Mouse (Mus musculus) erythroblast, embryonic 14.5 days (primary cell): ENCODE measurements at regions not wholly inside any gene's neighbourhood (a gene's known extent, or its start where the extent isn't known, plus 50 kb on each side); places are given as distances from the start of the nearest gene placed in this dataset.

Source experiments
- H3K27me3 ChIP-seq: 2 replicates; pipeline ENCODE4 v1.6.1; 2012; ENCODE audit warnings: inconsistent platforms; ENCODE audit not compliant: control insufficient read depth
- H3K36me3 ChIP-seq: 2 replicates; pipeline ENCODE4 v1.6.1; 2012; ENCODE audit warnings: mild to moderate bottlenecking, inconsistent platforms; ENCODE audit not compliant: control insufficient read depth
- H3K4me1 ChIP-seq: 2 replicates; pipeline ENCODE4 v1.6.1; 2012; ENCODE audit warnings: inconsistent platforms; ENCODE audit not compliant: control insufficient read depth
- H3K4me3 ChIP-seq: replicated peaks from 2 replicates; pipeline ENCODE3; 2012; ENCODE audit warnings: moderate library complexity, mild to moderate bottlenecking, inconsistent platforms
- H3K9me3 ChIP-seq: 2 replicates; pipeline ENCODE4 v1.6.1; 2012; ENCODE audit warnings: low read length, inconsistent platforms, mixed read lengths; ENCODE audit not compliant: control insufficient read depth
- GATA1 ChIP-seq: IDR thresholded peaks from 2 replicates; pipeline ENCODE4 v1.6.1; 2012; ENCODE audit warnings: low read length, inconsistent platforms, mixed read lengths
- TAL1 ChIP-seq: IDR thresholded peaks from 3 replicates; pipeline ENCODE4 v1.6.1; 2012; ENCODE audit warnings: low read length, inconsistent platforms, mixed read lengths

DNA sequence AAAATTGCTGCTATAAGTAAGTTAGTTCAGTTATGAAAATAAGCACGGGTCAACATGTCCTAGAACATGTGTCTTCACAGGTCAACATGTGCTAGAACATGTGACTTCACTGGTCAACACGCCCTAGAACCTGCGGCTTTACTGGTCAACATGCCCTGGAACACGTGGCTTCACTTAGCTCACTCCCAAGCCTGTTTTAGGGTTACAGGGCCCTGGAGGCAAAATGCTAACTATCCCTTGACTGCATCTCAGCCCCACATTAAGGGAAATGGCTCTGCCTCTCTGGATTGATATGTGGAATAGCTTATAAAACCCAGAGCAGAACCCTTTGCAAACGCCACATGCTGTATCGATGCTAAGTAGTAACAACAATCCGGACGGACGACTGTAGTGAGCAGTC lies 67.8 kb downstream of the Nkx6-1 start:
- no peaks in the 10 kb centered on the region for H3K27me3 ChIP-seq
- no peak for TF ChIP-seq GATA1
- TF ChIP-seq TAL1 = no peak
- no peaks in the 10 kb centered on the region for H3K36me3 ChIP-seq
- H3K4me3 ChIP-seq = no peak overlapping the region
- H3K4me1 ChIP-seq = no peaks in the 10 kb centered on the region
- H3K9me3 ChIP-seq = peaks cover 2% of the 10 kb centered on the region; the same call in 1 of the 2 replicates

DNA sequence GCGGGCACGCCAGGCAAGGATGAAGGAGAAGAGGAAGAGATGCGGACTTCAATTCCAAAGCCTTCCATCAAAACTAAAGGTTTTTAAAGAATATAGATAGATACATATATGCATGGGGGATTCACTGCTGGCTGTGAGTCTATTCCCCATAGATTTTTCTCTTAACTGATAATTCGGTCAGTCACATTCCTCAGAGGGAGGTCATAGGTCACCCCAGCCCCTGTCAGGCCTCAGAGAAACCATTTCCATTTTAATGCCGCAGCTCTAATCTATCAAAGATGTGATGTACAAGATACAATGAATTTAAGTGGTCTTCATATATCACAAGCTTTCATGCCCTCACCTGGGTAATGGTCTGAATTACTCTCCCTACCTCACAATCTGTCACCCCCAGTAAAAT lies 73.6 kb downstream of the Nkx6-1 start:
- Histone ChIP-seq H3K27me3 (no peaks in the 10 kb centered on the region), H3K36me3 (no peaks in the 10 kb centered on the region), H3K4me1 (no peaks in the 10 kb centered on the region), H3K4me3 (no peak overlapping the region), H3K9me3 (no peaks in the 10 kb centered on the region)
- TF ChIP-seq TAL1 (no peak), GATA1 (no peak)

DNA sequence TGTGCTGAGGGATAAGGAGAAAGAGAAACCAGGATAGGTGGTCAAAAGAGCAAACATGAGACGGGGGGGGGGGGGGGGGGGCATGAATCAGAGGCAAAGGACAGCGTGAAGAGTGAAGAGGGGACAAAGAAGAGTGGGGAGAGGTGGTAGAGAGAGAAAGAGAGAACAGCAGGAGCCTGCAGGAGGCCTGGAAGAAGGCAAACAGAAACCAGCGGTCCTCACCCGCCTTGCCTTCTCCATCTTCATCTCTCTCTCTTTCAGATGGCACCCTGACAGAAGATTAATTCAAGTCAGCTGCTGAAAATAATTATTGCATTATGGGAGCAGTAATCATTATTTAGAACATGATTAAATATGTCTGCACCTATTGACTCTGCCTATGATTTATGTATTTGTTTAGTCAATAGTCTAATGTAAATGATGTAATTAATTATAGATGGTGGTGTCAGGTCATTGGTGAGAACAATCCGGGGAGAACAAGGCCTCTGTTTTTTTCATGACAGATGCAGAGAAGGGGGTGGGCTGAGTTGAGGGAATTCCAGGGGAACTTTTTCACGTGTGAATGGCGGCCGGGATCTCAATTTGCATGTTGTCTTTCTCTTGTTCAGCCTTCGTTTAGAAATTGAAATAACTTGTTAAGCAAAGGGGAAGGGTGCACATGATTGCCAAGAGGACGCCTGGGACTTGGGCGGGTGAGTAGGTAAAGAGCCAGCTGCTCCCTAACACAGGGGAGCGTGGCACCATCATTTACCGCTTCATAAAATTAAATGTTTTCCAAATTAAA lies 74.3 kb downstream of the Nkx6-1 start:
- Histone ChIP-seq H3K4me3 (no peak overlapping the region), H3K36me3 (no peaks in the 10 kb centered on the region), H3K27me3 (no peaks in the 10 kb centered on the region), H3K9me3 (no peaks in the 10 kb centered on the region), H3K4me1 (no peaks in the 10 kb centered on the region)
- TF ChIP-seq TAL1 (no peak), GATA1 (no peak)

DNA sequence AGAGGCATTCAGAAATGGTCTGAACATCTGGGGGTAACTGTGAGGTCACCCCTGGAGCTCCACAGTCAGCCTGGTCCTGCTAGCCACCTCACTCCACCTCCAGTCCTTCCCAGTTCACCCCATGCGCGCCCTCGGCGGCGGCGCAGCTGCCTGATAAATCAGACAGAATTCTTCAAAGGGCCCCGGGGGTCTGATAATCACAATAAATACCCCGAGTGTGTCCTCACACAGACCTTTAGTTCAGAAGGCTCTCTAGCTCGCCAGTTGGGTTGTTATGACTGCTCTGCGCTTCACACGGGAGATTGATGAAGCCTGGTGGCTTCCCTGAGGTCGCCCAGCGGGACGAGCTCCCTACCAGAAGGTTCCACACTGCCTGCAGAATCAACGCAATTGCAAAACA lies 91.8 kb downstream of the Nkx6-1 start:
- Histone ChIP-seq H3K4me1 (no peaks in the 10 kb centered on the region), H3K9me3 (peaks cover 8% of the 10 kb centered on the region; the same call in 1 of the 2 replicates), H3K27me3 (no peaks in the 10 kb centered on the region), H3K36me3 (no peaks in the 10 kb centered on the region), H3K4me3 (no peak overlapping the region)
- TF ChIP-seq TAL1 (no peak), GATA1 (no peak)

DNA sequence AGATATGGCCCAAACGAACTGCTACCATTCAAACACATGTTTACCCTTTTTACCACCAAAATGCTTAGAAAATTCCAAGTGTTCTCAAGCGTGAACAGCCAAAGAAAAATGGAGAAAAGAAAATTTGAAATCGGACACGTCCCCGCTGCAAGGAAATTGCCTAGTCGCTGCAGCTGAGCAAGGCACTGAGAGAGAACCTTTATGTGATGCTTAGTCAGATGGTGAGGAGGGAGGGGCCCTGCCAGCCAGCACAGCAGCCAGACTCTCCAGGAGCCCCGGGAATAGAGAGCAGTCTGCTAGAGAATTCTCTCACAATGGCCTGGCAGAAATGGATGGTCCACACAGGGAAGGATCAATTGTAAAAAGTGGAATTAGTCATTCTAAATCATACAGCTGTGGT lies 99.0 kb downstream of the Nkx6-1 start:
- H3K27me3 ChIP-seq = no peaks in the 10 kb centered on the region
- H3K4me1 ChIP-seq = no peaks in the 10 kb centered on the region
- no peaks in the 10 kb centered on the region for H3K36me3 ChIP-seq
- H3K9me3 ChIP-seq = peaks cover 6% of the 10 kb centered on the region; the same call in 1 of the 2 replicates
- H3K4me3 ChIP-seq = no peak overlapping the region
- TF ChIP-seq TAL1 = no peak
- no peak for TF ChIP-seq GATA1

DNA sequence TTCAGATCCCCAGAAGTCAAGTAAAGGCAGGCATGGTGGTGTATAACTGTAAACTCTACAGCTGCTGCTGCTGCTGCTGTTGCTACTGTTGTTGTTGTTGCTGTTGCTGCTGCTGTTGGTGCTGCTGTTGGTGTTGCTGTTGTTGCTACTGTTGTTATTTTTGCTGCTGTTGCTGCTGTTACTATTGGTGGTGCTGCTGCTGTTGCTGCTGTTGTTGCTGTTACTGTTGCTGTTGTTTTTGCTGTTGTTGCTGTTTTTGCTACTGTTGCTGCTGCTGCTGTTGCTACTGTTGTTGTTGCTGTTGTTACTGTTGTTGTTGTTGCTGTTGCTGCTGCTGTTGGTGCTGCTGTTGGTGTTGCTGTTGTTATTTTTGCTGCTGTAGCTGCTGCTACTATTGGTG lies 104.4 kb downstream of the Nkx6-1 start:
- Histone ChIP-seq H3K27me3 (no peaks in the 10 kb centered on the region), H3K4me3 (no peak overlapping the region), H3K4me1 (no peaks in the 10 kb centered on the region), H3K36me3 (no peaks in the 10 kb centered on the region), H3K9me3 (peaks cover 7% of the 10 kb centered on the region; the same call in 1 of the 2 replicates)
- TF ChIP-seq GATA1 (no peak), TAL1 (no peak)

DNA sequence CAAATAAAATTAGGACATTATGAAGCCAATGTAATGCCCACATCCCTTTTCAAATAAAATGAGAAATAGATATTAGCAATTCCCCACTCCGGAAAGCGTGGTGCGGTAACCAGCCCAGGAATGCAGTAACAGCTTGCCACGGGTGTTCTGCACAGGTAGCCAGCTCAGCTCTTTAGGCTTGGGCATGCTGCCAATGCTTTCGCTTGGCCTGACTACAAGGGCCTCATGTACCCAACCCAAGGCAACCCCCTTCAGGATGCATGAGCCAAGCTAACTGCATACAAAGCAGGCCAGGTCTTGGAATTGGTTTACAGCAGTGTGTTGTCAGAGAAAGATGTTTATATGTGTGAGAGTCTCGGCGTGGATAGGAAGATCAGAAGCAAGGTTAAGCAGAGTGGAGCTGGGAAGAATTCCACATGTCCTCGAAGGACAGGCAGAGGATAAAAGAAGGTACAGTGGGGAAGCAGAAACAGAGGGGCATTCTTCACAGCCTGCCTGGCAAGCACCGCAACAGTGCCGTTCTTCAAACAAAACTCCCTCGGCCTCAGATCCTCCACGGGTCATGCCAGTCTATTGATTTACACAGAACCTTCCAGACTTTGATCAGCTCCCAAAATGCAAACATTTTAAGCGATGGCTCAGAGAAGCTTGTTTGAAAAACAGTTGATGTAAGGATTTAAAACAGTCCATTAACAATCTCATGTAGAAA lies 106.4 kb downstream of the Nkx6-1 start:
- Histone ChIP-seq H3K4me3 (no peak overlapping the region), H3K4me1 (no peaks in the 10 kb centered on the region), H3K27me3 (no peaks in the 10 kb centered on the region), H3K9me3 (peaks cover 10% of the 10 kb centered on the region; the same call in 1 of the 2 replicates), H3K36me3 (no peaks in the 10 kb centered on the region)
- TF ChIP-seq GATA1 = no peak

DNA sequence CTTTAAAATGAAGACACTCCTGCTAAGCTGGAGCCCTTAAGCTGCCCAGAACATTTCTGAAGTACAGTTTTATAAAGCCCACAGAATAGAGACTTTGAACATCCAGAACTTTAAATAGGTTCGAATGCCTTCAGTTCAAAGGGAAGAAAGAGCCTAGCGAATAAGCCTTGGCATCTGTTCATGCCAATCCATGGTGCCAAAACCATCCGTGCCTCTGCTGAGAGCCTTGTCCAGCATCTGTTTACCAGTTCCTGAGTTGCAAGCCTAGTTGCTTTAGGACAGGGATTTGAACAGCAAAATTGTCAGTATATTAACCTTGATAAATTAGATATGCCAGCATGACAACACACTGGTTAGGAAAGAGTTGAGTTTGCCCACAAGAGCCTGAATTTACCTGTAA lies 107.6 kb downstream of the Nkx6-1 start:
- Histone ChIP-seq H3K4me1 (no peaks in the 10 kb centered on the region), H3K36me3 (no peaks in the 10 kb centered on the region), H3K4me3 (no peak overlapping the region), H3K27me3 (no peaks in the 10 kb centered on the region), H3K9me3 (peaks cover 10% of the 10 kb centered on the region; the same call in 1 of the 2 replicates)
- no peak for TF ChIP-seq TAL1
- no peak for TF ChIP-seq GATA1

DNA sequence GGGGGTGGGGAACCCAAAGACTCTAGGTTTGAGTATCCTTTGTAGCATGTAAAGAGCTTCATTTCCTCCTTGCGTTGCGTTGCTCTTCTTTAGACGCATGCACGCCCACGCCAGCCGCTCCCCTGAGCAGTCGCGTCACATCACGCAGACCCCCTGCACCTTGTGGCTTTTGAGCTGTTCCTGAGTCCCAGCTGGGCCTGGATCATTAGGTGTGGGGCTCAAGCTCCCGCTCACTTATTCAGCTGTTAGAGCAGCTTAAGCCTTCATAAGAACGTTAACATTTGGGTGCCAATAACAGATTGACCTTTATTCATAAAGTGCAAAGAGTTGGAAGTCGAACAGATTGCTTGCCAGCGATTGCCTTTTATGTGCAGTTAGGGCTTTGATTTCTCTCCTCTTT lies 121.5 kb downstream of the Nkx6-1 start:
- TF ChIP-seq GATA1 = no peak
- TF ChIP-seq TAL1 = no peak

More for the DNA sequence above, 121.5 kb downstream of the Nkx6-1 start:
- H3K9me3 ChIP-seq = no peaks in the 10 kb centered on the region
- H3K36me3 ChIP-seq = no peaks in the 10 kb centered on the region
- no peaks in the 10 kb centered on the region for H3K4me1 ChIP-seq
- no peak overlapping the region for H3K4me3 ChIP-seq
- H3K27me3 ChIP-seq = peaks cover 12% of the 10 kb centered on the region
